Mouse (Mus musculus) embryonic facial prominence, embryonic 13.5 days (tissue): Measurements from ENCODE around the gene Rad51b. TPM values are rescaled to one million over a fixed set of nuclear protein-coding genes. Genes with fewer than 3 reads are reported as not detected.

Source experiments
- ATAC-seq: fragments of 200-750 bp; cut with Nextera tagmentation; 2 replicates; pipeline ENCODE4 v1.8.0; 2017; ENCODE audit warnings: low read depth; ENCODE audit not compliant: insufficient number of reproducible peaks, insufficient read depth, low FRiP score, low TSS enrichment
- H3K27ac ChIP-seq: fragments of 300-500 bp; sonication (generic); 2 replicates; pipeline ENCODE4 v1.5.1; 2015; ENCODE audit warnings: moderate library complexity, mild to moderate bottlenecking, inconsistent platforms
- H3K27me3 ChIP-seq: fragments of 300-500 bp; sonication (generic); 2 replicates; pipeline ENCODE4 v1.6.1; 2015; ENCODE audit warnings: mild to moderate bottlenecking, inconsistent platforms
- H3K36me3 ChIP-seq: fragments of 300-500 bp; sonication (generic); 2 replicates; pipeline ENCODE4 v1.6.1; 2015; ENCODE audit warnings: mild to moderate bottlenecking, inconsistent platforms
- H3K4me1 ChIP-seq: fragments of 300-500 bp; sonication (generic); 2 replicates; pipeline ENCODE4 v1.6.1; 2015; ENCODE audit warnings: inconsistent platforms
- H3K4me2 ChIP-seq: fragments of 300-500 bp; sonication (generic); 2 replicates; pipeline ENCODE4 v1.6.1; 2015; ENCODE audit warnings: moderate library complexity, mild to moderate bottlenecking, inconsistent platforms
- H3K4me3 ChIP-seq: fragments of 300-500 bp; sonication (generic); 2 replicates; pipeline ENCODE4 v1.5.1; 2015; ENCODE audit warnings: mild to moderate bottlenecking, inconsistent platforms
- H3K9ac ChIP-seq: fragments of 300-500 bp; sonication (generic); 2 replicates; pipeline ENCODE4 v1.6.1; 2015; ENCODE audit warnings: mild to moderate bottlenecking, inconsistent platforms
- H3K9me3 ChIP-seq: fragments of 300-500 bp; sonication (generic); 2 replicates; pipeline ENCODE4 v1.6.1; 2016; ENCODE audit warnings: inconsistent platforms
- WGBS: fragments of 180-500 bp; shearing (Covaris S2); methylation state at CpG from one replicate; pipeline ENCODE4 v1.1.7; 2015; ENCODE audit warnings: mixed read lengths; 5-methylcytosine and 5-hydroxymethylcytosine counted together
- polyA plus RNA-seq: library from polyadenylated mRNA; unstranded; fragments of >200 nt; fragmentation: Nextera tagmentation; extraction: Ambion mirVana; gene quantifications from 2 replicates; pipeline ENCODE4 v1.2.1, GENCODE M21; 2015

Gene Rad51b
- polyA plus RNA-seq, 1 experiment from 2014 or later: 8.8 TPM

DNA sequence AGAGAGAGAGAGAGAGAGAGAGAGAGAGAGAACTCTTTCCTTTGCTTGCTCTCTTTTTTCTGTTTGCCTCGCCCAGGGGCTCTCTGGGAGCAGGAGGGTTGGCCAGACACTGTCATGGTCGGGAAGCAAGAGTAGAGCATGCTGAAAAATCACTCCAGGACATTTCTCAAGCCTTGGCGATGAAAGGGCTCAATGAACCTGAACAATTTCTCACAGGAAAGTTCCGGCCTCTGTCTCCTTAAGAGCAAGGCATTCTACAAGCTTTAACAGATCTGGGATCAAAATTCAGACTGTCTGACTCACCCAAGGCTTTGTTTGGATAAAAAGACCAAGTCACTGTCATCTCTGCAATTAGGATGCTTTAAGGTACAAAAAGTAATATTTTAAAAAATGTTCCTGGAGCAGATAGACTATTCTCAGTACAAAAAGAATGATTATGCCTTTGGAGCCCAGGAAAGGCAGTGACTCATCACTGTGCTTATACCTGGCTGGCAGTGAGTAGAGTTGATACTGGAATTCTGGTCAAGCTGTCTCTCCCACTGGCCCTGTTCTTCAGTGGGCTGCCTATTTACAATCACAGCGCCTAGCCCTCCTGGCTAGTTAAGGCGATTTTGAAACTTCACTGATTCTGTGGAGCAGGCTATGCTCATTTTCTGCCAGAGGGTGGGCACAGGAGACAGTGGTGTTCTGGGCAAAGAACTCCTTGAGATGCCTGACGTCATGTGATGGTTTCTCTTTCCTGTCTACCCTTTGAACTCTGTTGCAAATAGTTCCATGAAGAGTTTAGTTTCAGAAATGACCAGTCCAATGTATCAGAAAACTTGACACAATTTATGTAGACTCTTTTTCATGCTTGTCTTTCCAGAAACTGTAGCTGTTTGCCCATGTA lies 352.0 kb downstream of the Rad51b start:
- H3K4me1 ChIP-seq: peaks cover 34% of the 10 kb centered on the region
- no peak overlapping the region for H3K4me3 ChIP-seq
- H3K9ac ChIP-seq: no peak overlapping the region
- H3K9me3 ChIP-seq: no peaks in the 10 kb centered on the region
- no peak for ATAC-seq
- peak overlapping the region; percentile 81 for H3K27ac ChIP-seq
- H3K4me2 ChIP-seq: no peak overlapping the region
- no peaks in the 10 kb centered on the region for H3K36me3 ChIP-seq
- no peaks in the 10 kb centered on the region for H3K27me3 ChIP-seq
- WGBS: 48% methylated on average over 7 of the region's 7 CpGs

DNA sequence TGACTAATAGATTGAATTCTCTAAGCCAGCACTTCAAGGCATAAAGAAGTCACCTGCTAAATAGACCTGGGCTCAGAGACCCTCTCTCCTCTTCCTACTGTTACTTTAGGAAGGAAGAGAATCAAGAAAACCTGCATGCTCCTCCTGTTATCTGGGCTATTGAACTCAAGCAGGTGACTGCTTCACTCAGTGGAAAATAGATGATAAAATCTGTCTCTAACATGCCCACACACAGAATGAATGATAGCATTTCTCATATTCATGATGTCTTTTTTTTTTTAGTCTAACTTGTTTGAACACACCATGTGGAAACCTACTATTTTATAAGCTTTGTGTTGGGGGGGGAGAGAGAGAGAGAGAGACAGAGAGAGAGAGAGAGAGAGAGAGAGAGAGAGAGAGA lies 352.7 kb downstream of the Rad51b start:
- Histone ChIP-seq H3K27ac (peak overlapping the region; percentile 81), H3K36me3 (no peaks in the 10 kb centered on the region), H3K4me1 (peaks cover 34% of the 10 kb centered on the region), H3K4me3 (no peak overlapping the region), H3K27me3 (no peaks in the 10 kb centered on the region), H3K9ac (no peak overlapping the region), H3K4me2 (no peak overlapping the region), H3K9me3 (no peaks in the 10 kb centered on the region)
- ATAC-seq: no peak

GRCm38 (mm10) chr12:79655138-79655537 lies 358.1 kb downstream of the Rad51b start:
- Histone ChIP-seq H3K27ac (no peak overlapping the region), H3K27me3 (no peaks in the 10 kb centered on the region), H3K36me3 (no peaks in the 10 kb centered on the region), H3K4me2 (no peak overlapping the region), H3K9me3 (no peaks in the 10 kb centered on the region), H3K4me3 (no peak overlapping the region), H3K4me1 (peaks cover 9% of the 10 kb centered on the region), H3K9ac (no peak overlapping the region)
- ATAC-seq: no peak
- 93% methylated on average over 5 of the region's 5 CpGs for WGBS

DNA sequence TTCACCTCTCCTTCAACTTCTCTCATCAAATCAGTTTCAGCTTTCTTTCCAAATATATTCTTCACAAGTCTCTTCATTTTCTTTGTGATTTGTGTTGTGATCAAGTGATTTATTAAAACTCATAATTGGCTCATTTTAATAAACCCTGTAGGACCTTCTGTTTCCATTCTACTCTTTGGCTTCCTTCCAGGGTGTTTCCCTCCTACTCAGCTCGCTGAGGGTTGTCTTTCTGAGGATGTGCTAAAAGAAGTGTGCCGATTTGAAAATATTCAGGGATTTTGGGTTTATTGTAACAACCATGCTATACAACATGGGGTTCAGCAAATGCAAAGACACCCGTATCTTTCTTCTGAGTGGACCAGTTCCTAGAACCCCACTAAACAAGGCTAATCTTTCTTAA lies 361.8 kb downstream of the Rad51b start:
- WGBS: 80% methylated on average over 3 of the region's 3 CpGs

DNA sequence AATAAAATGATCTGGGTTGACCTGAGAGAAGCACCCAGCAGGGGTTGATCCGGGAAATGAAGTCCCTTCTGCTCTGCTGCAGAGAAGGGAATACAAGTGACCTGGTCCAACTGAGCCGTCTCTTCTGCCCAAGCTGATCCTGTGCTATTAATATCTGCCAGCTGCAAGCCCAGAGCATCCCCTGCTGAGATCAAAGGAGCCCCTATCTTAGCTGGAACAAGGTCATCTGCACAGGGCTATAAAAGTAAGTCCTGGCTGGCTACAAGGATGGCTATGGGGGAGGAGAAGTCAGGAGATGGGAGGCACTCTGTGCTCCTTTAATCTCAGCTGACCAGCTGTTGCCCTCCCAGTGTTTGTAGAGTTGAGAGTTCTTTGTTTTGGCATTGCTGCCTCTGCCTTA lies 364.2 kb downstream of the Rad51b start:
- H3K4me1 ChIP-seq: peaks cover 41% of the 10 kb centered on the region
- 17% methylated on average over 2 of the region's 2 CpGs for WGBS

More for the DNA sequence above, 361.8 kb downstream of the Rad51b start:
- H3K9me3 ChIP-seq: no peaks in the 10 kb centered on the region
- ATAC-seq: no peak
- H3K4me3 ChIP-seq: no peak overlapping the region
- H3K36me3 ChIP-seq: no peaks in the 10 kb centered on the region
- no peaks in the 10 kb centered on the region for H3K27me3 ChIP-seq
- no peak overlapping the region for H3K9ac ChIP-seq
- H3K4me2 ChIP-seq: no peak overlapping the region
- no peak overlapping the region for H3K27ac ChIP-seq
- peaks cover 31% of the 10 kb centered on the region for H3K4me1 ChIP-seq

GRCm38 (mm10) chr12:79663131-79663892 lies 366.2 kb downstream of the Rad51b start:
- peaks cover 41% of the 10 kb centered on the region for H3K4me1 ChIP-seq
- no peak overlapping the region for H3K9ac ChIP-seq
- H3K27ac ChIP-seq: peak overlapping the region; percentile 86
- no peak for ATAC-seq
- WGBS: 24% methylated on average over 10 of the region's 10 CpGs
- no peaks in the 10 kb centered on the region for H3K36me3 ChIP-seq
- peaks cover 4% of the 10 kb centered on the region; the same call in 1 of the 2 replicates for H3K9me3 ChIP-seq
- peak overlapping the region; percentile 22 for H3K4me2 ChIP-seq
- H3K4me3 ChIP-seq: no peak overlapping the region
- H3K27me3 ChIP-seq: no peaks in the 10 kb centered on the region

More for the DNA sequence above, 364.2 kb downstream of the Rad51b start:
- Histone ChIP-seq H3K9ac (no peak overlapping the region; the same call in 1 of the 2 replicates), H3K27me3 (no peaks in the 10 kb centered on the region), H3K4me3 (no peak overlapping the region), H3K27ac (peak overlapping the region; percentile 34), H3K36me3 (no peaks in the 10 kb centered on the region), H3K4me2 (no peak overlapping the region), H3K9me3 (no peaks in the 10 kb centered on the region)
- ATAC-seq: no peak; the same call in 1 of the 2 replicates

GRCm38 (mm10) chr12:79663893-79664574 lies 367.0 kb downstream of the Rad51b start:
- no peak for ATAC-seq
- WGBS: 50% methylated on average over 7 of the region's 7 CpGs

DNA sequence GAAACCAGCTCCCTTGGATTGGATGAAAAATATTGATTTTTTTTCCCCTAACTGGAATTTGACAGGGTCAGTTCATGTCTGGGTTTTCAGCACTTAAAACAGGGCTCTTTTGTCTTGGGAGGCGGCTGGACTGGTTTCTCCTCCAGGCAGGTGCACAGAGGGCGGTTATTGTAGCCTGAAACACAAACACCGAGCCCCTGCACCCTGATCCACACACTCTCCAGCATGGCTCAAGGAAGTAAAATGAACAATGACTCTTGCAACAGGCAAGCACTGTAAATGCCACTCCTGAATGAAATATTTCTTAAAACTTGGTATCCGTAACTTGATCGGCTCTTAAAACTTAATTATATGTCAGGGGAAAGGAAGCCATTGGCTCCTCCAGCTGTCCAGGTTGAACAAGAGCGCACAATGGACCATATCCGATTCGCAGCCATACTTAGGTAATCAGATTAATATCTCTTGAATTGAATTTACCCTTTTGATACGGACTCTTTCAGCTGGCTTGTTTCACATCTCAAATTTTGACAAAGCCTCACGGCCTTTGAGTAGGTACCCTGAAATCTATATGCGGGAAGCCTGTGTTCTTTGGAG lies 377.9 kb downstream of the Rad51b start:
- Histone ChIP-seq H3K36me3 (no peaks in the 10 kb centered on the region), H3K4me2 (peak overlapping the region; percentile 30), H3K9ac (no peak overlapping the region), H3K4me1 (peaks cover 45% of the 10 kb centered on the region), H3K9me3 (no peaks in the 10 kb centered on the region), H3K27me3 (no peaks in the 10 kb centered on the region), H3K27ac (peak overlapping the region; percentile 92), H3K4me3 (no peak overlapping the region)
- peak; percentile 83 for ATAC-seq
- WGBS: 40% methylated on average over 11 of the region's 11 CpGs

More at GRCm38 (mm10) chr12:79663893-79664574, 367.0 kb downstream of the Rad51b start:
- Histone ChIP-seq H3K27me3 (no peaks in the 10 kb centered on the region), H3K27ac (peak overlapping the region; percentile 86), H3K4me1 (peaks cover 41% of the 10 kb centered on the region), H3K9me3 (peaks cover 4% of the 10 kb centered on the region; the same call in 1 of the 2 replicates), H3K4me2 (no peak overlapping the region; the same call in 1 of the 2 replicates), H3K9ac (no peak overlapping the region), H3K4me3 (no peak overlapping the region), H3K36me3 (no peaks in the 10 kb centered on the region)

DNA sequence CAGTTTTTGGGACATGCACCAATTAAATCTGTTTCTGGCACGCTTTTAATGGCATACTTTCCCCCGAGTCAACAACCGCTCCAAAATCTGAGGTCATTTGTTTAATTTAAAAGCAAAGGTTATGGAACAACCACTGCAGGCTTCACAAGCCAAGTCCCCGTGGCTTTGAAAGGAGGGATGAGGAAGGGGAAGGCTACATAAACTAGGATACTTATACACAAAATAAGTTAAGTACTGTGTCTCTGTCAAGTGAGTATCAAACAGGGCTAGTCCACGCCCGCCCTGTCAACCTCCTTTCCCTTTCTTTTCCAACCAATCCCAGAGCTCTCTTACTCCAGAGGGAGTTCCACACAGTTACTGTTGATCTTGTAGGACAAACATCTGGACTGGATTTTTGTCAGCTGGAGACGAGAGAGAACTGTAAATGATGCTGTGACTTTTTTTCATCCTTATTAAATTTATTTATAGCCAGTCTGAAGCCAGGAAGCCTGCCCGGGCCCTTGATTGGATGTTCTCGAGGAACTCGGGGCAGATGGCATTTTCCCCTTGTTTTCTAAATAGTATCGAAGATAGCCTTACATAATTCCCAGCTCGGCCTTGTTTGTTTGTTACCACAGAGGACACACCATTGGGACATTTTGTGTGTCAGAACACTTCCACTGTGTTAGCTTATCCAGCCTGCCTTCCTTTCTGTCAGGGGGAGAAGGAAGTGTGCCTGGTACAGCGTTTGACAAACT lies 378.5 kb downstream of the Rad51b start:
- Histone ChIP-seq H3K4me1 (peaks cover 52% of the 10 kb centered on the region), H3K4me3 (no peak overlapping the region), H3K27me3 (no peaks in the 10 kb centered on the region), H3K9ac (no peak overlapping the region), H3K4me2 (peak overlapping the region; percentile 30), H3K36me3 (no peaks in the 10 kb centered on the region), H3K27ac (peak overlapping the region; percentile 92), H3K9me3 (no peaks in the 10 kb centered on the region)
- WGBS: 19% methylated on average over 13 of the region's 13 CpGs
- peak; percentile 74 for ATAC-seq

GRCm38 (mm10) chr12:79676251-79676650 lies 379.2 kb downstream of the Rad51b start:
- peaks cover 58% of the 10 kb centered on the region for H3K4me1 ChIP-seq
- 52% methylated on average over 6 of the region's 6 CpGs for WGBS
- ATAC-seq: no peak
- H3K9me3 ChIP-seq: no peaks in the 10 kb centered on the region
- H3K4me2 ChIP-seq: peak overlapping the region; percentile 30; the same call in 1 of the 2 replicates
- H3K9ac ChIP-seq: no peak overlapping the region
- H3K27me3 ChIP-seq: no peaks in the 10 kb centered on the region
- H3K4me3 ChIP-seq: no peak overlapping the region
- peak overlapping the region; percentile 92 for H3K27ac ChIP-seq
- H3K36me3 ChIP-seq: no peaks in the 10 kb centered on the region
